Mouse (Mus musculus) embryo, embryonic 11 days (tissue): ENCODE data around the gene Lima1.

Experiments used
- DNase-seq: peaks from one replicate; pipeline ENCODE4 v3.0.0-alpha.2; 2015

Gene Lima1

GRCm38 (mm10) chr15:99731167-99731566 is 144.1 kb downstream of the Lima1 start:
- DNase-seq: no peak

DNA sequence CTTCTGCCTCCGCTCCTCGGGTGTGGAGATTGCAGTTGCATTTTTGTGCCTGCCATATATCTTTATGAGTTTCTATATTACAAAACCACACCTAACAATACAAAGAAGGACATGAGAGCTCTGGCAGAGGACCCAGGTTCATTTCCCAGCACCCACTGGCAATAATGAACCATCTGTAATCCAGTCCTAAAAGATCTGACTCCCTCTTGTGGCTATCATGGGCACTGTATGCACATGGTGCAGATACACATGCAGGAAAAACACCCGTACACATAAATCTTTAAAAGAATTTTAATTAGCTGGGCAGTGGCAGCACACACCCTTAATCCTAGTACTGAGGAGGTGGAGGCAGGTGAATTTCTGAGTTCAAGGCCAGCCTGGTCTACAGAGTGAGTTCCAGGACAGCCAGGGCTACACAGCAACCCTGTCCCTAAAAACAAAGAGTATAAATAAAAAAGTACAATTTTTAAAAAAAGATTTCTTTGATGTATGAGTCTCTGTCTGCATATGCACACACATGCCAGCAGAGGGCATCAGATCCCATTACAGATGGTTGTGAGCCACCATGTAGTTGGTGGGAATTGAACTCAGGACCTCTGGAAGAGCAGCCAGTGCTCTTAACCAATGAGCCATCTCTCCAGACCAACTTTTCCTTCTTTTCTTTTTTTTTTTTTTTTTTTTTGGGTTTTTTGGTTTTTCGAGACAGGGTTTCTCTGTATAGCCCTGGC is 146.0 kb downstream of the Lima1 start:
- DNase-seq: no peak
